Mouse (Mus musculus) lung, adult 10 weeks (tissue): ENCODE measurements around the gene Irgm2. TPM values are rescaled to one million over a fixed set of nuclear protein-coding genes. Genes with fewer than 3 reads are reported as not detected.

Source experiments
- polyA plus RNA-seq: library from polyadenylated mRNA; stranded (reverse); fragments of 350-450 nt; fragmentation: Illumina TruSeq; extraction: RNeasy Lipid Tissue Mini Kit (QIAGEN cat#74804); gene quantifications from one replicate; pipeline ENCODE4 v1.2.3, GENCODE M21; 2014; ENCODE audit warnings: low read depth, low replicate concordance; ENCODE audit not compliant: insufficient read depth

Irgm2 gene
- 15.3 TPM for polyA plus RNA-seq

GRCm38 (mm10) chr11:58199229-58200037, at the start of gene Irgm2, which contains the start of gene Igtp:
Gene Irgm2 (plus strand): TSS chr11:58199618.
Gene Igtp (plus strand): TSS chr11:58199556.

GRCm38 (mm10) chr11:58168167-58168915, 31.1 kb upstream of the Irgm2 start, which contains the start of gene Gemin5:
Gene Gemin5 (minus strand): TSS chr11:58168539.

GRCm38 (mm10) chr11:58171459-58172091, 27.8 kb upstream of the Irgm2 start, which contains the start of gene Mrpl22:
Gene Mrpl22 (plus strand): TSS chr11:58171661.

Other genes with a start within 250 kb of the Irgm2 start
- 15.8 TPM for gene Larp1, start 190.6 kb upstream of the Irgm2 start, polyA plus RNA-seq
- gene Gm12248, start 106.5 kb upstream of the Irgm2 start, polyA plus RNA-seq = not detected
- 48.9 TPM for gene Cnot8, start 95.5 kb upstream of the Irgm2 start, polyA plus RNA-seq
- gene Gemin5, start 31.1 kb upstream of the Irgm2 start, polyA plus RNA-seq = 3.2 TPM
- gene Mrpl22, start 28.0 kb upstream of the Irgm2 start, polyA plus RNA-seq = 37.1 TPM
- 25.1 TPM for gene Igtp, start 62 bp upstream of the Irgm2 start, polyA plus RNA-seq
- not detected for gene 4930438A08Rik, start 75.2 kb downstream of the Irgm2 start, polyA plus RNA-seq
- 7.7 TPM for gene Zfp692, start 107.5 kb downstream of the Irgm2 start, polyA plus RNA-seq
- 25.2 TPM for gene Zfp672, start 130.7 kb downstream of the Irgm2 start, polyA plus RNA-seq
- 20.4 TPM for gene Sh3bp5l, start 131.1 kb downstream of the Irgm2 start, polyA plus RNA-seq
- 0.82 TPM for gene Lypd8, start 179.4 kb downstream of the Irgm2 start, polyA plus RNA-seq
- gene 1810065E05Rik, start 221.5 kb downstream of the Irgm2 start, polyA plus RNA-seq = not detected
- gene Gm12253, start 232.9 kb downstream of the Irgm2 start, polyA plus RNA-seq = not detected